Mouse (Mus musculus) adrenal gland (tissue): ENCODE results near the gene Zfp13.
"Not testable (repeated sequence)": the region's sequence is repeated elsewhere in the genome, so short reads cannot be mapped to it uniquely, and the experiment has no call there.

ENCODE experiments used
- intact Hi-C: fragments of 180-260 bp; cut with DNase I; formaldehyde crosslinking; loops from one replicate; pipeline ENCODE4 v1.15.1; 2025
- long read RNA-seq, 2 experiments: library from polyadenylated mRNA; unstranded; transcript quantifications; one replicate each; pipeline ENCODE4 v2.0.0; 2020; ENCODE audit warnings: borderline replicate concordance in 1 of 2; ENCODE audit not compliant: insufficient replicate concordance in 1 of 2

Zfp13 gene
- long read RNA-seq, experiment 1, partial matches to known transcripts, result 0 of 1 reads
- long read RNA-seq, experiment 1, other reads (novel, unspliced or antisense), result 0 of 1 reads
- long read RNA-seq, experiment 2, partial matches to known transcripts, result 0 of 5 reads
- long read RNA-seq, experiment 2, other reads (novel, unspliced or antisense), result 2 of 5 reads

DNA sequence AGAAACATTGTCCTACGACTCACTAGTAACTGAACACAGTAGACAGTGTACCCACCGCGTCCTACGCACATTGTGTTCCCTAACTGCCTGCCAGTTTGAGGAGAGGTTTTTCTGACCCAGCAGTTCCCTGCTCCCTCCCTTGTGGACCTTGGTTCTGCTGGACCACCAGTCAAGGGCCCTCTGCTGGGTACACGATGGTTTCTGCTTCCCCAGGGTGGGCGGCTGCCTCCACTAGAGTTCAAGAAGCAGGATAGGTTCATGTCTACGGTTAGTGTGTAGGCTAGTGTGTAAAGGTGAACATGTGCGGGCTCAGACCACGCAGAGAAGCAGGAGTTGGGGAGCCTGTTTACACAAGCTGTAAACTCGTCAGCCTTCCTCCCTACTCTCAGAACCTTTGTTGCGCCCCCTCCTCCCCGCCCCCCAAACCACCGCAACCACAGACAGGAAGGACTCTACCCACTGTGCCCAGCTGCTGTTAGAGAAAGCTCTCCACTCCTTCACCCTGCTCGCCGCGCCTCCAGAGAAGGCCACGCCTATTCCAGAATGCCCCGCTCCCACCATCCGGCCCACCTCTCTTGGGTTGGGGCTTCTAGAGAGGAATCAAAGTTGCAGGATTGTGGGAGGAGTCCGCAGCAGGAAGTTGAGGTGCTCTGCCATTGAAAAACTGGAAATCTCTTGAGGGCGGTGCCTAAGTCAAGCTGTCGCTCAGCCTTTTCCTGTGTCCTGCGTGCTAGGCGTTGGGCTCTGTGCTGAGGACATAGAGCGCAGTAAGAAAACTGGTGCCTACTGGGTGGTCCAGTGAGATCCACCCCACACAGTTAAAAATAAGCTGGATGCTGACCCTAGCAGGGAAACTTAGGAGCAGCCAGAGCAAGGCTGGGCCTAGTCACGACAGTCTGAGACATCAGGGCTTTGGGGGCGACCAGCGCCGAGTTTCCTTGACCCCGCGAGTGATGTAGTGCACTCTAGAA, at the start of gene Zfp13:
Gene Zfp13 (minus strand): TSS at position 906 of the 971 bp plus-strand sequence.
- intact Hi-C loops, result no loop called here

DNA sequence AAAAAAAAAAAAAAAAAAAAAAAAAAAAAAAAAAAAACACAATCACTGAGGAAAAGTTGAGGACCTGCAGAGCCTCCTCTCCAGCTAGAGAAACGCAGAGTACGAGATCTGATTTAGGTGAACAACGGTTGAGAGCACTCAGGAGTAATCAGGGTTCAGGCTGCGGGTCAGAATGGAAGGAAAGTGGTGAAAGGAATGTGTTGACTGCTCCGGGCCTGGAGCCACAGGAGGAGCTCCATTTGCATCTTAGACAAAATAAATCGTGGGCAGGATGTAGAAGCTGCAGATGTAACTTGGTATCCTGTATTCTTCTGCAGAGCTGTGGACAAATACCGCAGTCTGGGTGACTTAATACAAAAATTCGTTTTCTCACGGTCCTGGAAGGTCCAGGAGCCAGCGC, 46.6 kb upstream of the Zfp13 start:
- intact Hi-C loops, result no loop called here

DNA sequence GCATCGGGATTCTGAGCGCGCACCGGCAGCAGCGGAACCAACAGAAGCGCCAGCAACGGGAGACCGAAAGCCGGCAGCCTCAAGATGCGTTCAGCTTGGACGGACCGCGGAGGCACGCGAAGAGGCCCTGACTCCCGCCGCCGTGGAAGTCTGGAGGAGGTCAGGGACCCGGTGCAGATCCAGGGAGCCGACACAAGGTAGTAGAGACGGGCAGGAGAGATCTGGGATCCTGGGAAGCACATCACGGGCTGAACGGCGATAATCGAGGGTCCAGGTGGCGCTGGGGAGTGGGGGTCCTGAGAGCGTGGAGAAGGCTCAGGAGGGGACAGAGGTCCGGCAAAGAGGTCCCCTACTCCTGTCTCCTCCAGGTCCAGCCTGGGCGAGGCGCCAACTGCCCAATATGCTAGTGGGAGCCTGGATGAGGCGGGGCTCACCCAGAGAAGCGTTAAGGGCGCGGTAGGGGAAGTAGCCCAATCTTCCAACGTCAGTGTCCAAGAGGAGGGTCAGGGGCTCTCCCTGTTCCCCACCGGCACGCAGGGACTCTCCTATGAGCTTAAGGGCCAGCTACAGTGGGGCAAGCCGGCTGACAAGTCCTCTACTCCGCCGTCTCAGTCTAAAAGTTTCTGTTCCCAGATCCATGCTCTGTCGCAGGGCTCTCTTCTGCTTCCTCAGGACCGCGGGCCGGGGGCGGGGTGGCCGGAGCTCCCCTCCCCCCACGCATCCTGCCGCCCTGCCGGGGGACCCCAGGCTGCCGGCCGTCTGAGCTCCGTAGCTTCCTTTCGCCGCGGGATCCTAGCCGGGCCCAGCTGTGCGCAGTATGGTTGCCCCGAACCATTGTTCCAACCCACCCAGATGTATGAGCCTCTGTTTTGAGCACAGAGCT, 45.6 kb upstream of the Zfp13 start, which contains the start of gene Mmp25:
Gene Mmp25 (minus strand): TSS at position 665 of the 883 bp plus-strand sequence.
- intact Hi-C loops, result no loop called here

DNA sequence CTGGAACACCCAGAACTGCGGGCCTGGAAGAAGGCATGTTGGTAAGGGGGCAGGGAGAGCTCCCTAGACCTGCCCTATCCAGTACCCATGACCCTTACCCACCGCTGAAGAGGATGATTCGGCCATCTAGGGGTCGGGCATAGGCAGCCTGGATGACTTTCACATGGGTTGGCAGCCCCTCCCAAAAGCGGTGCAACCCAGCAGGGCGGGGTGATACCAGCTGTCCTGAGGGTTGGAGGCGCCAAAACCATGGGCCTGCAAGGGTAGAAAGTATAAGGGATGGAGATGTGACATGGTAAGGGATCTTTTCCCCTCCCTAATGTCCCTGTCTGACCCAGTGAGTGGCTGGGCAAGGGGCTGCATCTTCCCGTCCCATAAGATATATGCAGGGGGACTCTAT, 32.0 kb upstream of the Zfp13 start:
- intact Hi-C loops, result no loop called here

DNA sequence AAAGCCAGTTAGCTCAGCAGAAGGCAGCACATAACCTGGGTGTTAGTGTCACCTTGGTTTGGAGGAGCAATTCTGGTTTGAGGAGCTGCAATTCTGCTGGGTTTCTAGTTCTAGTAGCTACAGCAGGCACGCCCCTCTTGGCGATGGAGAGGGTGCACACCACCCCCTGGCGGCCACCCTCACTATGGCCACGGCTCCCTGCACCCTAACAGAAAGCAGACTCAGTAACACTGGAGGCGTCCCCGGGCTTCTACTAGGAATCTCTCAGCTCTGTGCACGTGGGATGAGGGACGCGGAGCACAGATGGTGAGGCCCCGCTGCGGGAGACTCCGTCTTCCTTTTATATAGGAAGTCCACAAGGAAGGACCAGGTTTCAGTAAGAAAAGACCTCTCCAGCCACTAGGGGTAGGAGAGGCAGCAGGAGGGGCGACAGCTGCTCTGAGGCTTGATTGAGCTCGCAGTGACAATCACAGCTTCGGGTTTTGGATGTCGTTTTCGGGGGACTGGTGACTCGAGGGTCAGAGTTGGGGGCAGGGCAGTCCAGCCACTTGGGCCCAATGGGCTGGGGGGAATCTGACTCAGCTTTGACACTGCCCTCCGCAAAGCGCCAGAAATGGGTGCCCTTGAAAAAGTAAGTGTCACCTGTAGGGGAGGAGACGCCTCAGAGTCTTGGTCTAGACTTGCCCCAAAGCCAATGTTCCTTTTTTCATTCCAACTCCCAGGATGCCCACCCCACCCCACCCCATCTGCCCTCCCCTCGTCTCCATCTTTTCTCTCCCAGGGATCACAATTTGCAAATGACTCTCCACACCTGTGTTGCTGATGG, 31.1 kb upstream of the Zfp13 start:
- intact Hi-C loops, result no loop called here

DNA sequence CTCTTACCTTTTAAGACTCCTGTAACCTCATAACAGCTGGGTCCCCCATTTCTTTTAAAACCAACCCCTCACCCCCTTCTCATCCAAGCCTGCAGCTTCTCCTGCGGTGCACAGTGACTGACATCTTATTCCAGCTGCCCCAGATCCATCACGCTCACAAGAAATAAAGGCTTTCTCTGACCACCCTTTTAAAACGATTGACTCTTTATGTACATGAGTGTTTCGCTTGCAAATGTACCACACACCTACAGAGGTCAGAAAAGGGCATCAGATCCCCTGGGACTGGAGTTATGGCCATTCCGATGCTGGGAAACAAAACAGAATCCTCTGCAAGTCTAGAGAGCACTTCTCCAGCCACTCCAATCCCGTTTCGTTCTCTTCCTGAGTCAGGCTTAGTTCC, 28.5 kb upstream of the Zfp13 start:
- intact Hi-C loops, result no loop called here

DNA sequence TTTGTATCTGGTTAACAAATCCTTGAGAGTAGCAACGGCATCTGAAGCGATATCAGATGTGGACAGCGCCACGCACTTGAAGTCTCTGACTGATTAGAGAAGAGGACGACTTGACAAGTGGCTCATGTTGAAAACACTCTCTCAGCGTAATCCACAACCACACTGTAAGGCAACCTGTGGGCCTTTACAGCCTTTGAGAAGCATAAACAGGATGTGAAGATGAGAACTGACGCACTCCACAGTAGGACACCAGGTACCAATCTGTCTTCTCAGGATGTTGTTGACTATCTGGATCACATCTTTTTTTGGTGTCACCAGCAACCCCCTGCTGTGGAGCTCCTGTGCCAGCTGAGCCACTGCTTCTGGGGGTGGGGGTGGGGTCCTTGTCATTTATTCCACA, 21.1 kb upstream of the Zfp13 start:
- intact Hi-C loops, result no loop called here

DNA sequence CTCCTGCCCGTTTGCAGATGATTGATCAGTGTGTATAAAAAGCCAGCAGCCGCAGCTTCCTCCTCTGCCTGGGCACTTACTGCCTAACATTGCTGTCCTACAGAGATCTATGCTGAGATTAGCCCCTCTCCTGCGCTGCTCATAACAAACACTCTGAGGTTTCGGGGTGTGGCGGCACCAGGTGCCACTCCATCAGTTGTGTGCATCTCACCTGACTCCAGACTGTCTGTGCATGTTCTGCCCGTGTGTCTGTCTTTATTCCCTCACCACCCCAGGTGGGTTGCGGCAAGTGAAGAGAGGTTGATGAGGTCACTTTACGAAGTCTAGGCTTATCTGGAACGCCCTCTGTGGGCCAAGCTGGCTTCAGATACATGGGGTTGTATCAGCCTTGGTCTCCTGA, 17.8 kb upstream of the Zfp13 start:
- intact Hi-C loops, result no loop called here

DNA sequence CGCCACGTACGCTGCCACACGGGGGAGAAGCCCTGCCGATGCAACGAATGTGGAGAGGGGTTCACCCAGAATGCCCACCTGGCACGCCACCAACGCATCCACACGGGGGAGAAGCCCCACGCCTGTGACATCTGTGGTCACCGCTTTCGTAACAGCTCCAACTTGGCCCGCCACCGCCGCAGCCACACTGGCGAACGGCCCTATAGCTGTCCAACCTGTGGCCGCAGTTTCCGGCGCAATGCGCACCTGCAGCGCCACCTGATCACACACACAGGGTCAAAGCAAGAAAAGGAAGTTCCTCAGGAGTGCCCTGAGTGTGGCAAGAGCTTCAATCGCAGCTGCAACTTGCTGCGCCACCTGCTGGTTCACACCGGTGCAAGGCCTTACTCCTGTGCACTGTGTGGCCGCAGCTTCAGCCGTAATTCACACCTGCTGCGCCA, 11.1 kb upstream of the Zfp13 start:
- intact Hi-C loops, result no loop called here

DNA sequence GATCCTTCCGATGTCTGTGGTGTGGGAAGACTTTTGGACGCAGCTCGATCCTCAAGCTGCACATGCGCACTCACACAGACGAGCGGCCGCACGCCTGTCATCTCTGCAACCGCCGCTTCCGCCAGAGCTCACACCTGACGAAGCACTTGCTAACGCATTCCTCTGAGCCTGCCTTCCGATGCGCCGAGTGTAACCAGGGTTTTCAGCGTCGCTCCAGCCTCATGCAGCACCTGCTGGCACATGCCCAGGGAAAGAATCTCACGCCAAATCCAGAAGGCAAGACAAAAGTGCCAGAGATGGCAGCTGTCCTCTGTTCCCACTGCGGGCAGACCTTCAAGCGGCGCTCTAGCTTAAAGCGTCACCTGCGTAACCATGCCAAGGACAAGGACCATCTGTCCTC, 10.3 kb upstream of the Zfp13 start:
- intact Hi-C loops, result loop anchor here (5.0 kb wide), 1 partner anchor 42 kb away; no protein-coding TSS in a partner anchor

DNA sequence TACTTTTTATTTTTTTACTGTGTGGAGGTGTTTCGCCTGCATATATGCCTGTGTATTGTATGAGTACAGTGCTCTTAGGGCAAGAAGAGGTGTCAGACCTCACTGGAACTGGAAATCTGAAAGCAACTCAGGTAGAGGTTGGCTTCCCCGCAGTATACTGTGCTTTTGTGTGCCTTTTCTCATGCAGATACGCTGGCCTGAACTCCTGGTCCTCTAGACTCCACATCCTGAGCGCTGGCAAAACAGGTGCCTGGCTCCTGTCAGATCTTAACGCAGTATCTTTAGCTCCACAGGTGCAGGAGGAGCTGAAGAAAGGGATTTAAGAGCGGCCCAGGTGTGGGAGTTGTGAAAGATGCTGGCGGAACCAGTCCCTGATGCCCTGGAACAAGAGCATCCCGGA, 5.9 kb upstream of the Zfp13 start:
- intact Hi-C loops, result loop anchor here (5.0 kb wide), 1 partner anchor 38 kb away; no protein-coding TSS in a partner anchor

DNA sequence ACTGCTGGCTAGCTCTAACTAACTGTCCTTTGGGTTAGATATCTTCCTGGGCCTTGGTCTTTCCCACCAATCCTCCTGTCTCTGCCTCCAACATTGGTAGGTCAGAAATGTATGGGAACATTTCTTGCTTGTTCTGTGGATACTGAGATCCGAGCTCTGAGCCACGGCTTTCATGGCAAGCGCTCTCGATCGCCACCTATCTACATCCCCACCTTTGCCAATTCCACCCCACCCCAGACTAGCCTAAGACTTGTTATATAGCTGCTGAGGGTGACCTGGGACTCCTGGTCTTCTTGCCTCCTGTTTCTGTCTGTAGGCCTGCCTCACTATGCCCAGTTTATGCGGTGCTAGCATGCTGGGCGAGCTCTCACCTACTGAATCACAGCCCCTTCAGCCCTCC, 5.1 kb upstream of the Zfp13 start:
- intact Hi-C loops, result no loop called here

DNA sequence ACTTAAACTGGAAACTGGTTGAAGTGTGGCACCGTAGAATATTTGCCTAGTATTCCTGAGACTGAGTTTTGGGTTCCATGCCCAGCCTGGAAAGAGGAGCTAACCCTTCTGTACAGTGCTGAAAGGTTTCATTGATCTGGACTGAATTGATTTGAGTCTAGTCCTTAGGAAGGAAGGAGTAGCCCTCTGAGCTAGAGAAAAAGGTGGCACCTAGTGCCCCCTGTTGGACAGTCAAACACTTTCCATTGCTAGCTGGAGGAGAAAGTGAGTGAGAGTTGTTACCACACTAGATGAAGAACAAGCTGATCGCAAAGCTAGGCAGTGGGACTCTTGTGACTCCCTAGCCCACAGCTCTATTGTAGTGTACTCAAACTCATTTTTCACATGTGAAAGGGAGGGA, 4.3 kb upstream of the Zfp13 start:
- intact Hi-C loops, result no loop called here

DNA sequence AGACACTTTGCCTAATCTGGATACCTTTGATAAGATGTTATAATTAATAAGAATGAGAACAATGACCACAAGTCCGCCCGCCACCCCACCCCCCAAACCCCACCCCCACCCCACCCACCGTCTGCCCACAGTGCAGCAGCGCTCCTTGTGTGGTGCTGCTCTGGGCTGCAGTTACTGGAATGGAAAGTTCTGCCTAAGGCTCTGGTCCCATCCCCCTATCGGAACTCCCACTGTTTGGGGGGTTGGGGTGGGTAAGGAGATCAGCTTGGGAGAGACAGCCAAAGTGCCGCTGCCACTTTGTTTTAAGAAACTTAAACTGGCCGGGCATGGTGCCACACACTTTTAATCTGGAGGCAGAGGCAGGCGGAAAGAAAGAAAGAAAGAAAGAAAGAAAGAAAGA, 3.8 kb upstream of the Zfp13 start:
- intact Hi-C loops, result no loop called here

DNA sequence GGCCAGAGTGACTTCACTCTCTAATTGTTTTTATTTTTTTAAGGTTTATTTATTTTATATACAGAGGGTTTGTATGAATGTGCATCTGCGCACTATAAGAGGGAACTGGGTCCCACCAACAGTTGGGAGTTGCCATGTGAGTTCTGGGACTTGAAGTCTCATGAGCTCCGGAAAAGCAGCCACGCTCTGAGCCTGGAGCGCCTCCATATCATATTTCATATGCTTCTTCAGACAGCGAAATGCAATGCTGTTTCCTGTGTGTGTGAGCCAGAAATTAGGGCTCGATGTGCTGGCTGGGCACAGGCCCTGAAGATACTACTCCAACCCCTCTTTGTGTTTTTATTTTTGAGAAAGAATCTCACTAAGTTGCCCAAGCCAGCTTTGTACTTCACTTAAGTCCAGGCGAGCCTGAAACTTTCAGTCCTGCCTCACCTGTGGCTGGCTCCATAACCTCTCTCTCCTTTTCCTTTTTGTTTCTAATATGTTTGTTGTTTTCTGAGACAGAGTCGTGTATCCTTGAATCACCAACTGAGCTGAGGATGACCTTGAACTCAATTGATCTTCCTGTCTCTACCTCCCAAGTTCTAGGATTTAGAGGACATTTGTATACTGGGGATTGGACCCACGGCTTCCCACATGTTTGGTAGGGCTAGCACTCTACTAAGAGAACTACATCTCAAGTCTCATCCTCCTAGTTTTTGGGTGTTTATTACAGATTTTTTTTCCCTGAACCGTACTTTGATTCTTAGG, 2.7 kb upstream of the Zfp13 start:
- intact Hi-C loops, result no loop called here

DNA sequence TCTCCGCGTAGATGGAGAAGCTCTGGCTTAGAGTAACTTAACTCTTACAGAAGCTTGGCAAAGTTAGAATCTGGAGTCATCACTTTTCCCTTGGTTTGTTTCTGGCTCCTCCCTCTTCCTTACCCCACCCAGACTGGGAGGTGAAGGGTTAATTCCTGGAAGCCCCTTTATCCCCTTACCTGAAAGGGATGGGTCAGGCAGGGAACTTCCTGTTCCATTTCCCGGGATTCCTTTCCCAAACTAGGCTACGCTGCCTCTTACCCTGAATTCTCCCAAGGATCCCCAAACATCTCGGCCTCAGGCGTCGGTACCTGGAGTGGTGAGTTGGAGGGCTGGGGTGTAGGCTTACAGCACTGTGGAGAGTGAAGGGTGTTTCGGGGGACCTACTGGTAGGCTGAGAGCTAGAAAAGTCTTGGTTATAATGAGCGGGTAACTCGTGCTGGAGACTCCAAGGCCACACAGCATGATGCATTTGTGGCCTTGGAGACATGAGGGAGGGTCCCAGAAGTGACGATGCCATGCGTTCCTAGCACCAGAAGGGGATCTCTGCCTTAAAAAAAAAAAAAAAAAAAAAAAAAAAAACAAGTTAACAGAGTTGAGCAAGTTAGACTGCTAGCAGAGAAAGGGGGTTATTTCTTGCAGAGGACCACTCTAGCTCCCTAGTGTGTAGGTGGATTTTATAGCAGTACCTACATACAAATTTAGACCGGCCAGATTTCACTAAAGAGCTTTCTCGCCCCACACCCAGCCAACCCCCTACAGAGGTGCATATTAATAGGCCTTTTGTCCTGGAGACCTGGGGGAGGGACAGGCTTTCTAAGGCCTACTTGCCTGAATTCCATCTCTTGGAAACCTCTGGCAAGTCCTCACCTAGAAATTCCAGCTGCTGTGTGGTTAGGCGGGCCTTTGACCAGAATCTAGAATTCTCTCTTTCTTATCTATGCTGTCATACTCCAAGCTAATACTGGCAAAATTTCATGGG, 1.6 kb upstream of the Zfp13 start, which contains the start of gene Zscan10:
Gene Zscan10 (plus strand): TSS at position 216 of the 982 bp plus-strand sequence.
- intact Hi-C loops, result no loop called here

DNA sequence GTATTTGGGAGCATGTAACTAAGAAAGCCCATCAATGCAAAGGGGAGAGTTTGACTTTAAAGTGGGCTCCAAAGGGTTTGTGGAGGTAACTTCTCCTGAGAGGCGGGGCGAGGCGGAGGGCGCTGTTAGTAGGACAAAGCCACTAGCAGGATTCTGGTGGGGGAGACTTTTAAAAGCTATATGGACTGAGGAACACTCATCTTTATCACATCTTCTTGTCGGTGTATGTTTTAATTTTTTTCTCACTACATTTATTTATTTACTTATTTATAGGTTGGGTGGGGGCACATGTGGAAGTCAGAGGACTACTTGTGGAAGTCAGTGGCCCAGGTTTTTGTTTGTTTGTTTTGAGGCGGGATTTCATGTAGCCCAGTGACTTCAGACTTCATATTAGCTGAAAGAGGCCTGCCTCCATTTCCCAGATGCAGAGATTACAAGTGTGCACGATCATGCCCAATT, 347 bp upstream of the Zfp13 start:
- intact Hi-C loops, result no loop called here

DNA sequence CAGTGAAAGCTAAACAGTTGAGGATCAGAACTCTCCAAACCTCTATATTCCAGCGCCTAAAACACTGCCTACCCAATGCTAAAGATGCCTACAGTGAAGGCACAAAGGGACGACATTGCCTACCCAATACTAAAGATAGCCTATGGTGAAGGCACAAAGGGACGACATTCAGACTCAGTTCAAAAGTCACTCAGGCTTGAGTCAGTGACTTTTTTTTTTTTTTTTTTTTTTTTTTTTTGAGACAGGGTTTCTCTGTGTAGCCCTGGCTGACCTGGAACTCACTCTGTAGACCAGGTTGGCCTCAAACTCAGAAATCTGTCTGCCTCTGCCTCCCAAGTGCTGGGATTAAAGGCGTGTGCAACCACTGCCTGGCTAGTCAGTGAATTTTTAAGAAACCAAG, 4.1 kb downstream of the Zfp13 start:
- intact Hi-C loops, result not testable (repeated sequence)

DNA sequence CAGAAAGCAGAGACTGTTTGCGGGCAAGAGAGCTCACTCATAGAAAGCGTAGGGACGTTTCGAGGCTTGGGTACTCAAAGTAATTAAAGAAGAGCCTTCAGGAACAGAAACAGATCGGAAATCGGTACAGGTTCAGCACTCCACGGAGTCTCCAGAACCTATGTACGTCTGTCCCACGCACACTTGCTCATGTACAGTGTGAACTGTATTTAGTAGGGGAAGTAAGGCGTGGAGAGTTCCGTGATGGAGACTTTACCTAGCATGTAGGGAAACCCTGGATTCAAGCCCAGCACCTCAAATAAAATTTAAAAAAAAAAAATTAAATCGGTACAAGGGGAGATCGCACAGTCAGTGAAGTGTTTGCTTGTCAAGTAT, 6.4 kb downstream of the Zfp13 start:
- intact Hi-C loops, result no loop called here
